Mouse (Mus musculus): ENCODE results near the gene Ccdc142. TPM values are rescaled to one million over a fixed set of nuclear protein-coding genes. Genes with fewer than 3 reads are reported as not detected.

Ccdc142 gene
- polyA plus RNA-seq, 1 experiment from 2014 or later = 1.5 TPM

DNA sequence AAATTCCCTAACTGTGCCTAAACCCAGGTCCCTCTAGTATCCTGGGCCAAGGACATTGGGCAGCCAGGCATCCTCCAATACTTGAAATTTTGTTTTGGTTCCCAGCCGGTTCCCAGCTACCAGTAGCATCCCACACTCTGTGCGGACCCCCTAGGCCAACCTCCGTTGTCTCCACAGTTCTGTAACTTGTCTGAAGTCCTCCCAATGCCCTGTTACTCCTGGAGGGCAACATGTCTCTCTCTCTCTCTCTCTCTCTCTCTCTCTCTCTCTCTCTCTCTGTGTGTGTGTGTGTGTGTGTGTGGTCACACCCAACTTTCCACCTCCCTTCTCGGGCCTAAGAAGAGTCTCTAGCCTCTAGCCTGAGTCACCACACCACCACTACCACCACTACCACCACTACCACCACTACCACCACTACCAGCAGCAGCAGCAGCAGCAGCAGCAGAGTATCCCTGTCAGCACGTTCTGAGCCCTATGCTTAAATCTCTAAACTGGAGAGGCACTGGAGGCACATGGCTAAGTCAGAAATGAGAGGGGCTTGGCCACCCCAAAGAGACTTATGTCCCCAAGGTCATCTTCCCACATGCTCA is 35.0 kb downstream of the Ccdc142 start:
- Histone ChIP-seq H3K27me3 (replicated peaks; ENCODE audit: insufficient read depth, low read length) (no peaks in the 10 kb centered on the region), H3K4me1 (ENCODE audit: insufficient read depth, low read depth, low read length) (peaks cover 23% of the 10 kb centered on the region; the same call in 1 of the 2 replicates), H3K27ac (ENCODE audit: low read length) (peak overlapping the region; percentile 96), H3K36me3 (ENCODE audit: insufficient read depth, low read length) (no peaks in the 10 kb centered on the region), H3K4me3 (ENCODE audit: low read depth, low read length) (peak overlapping the region; percentile 51), H3K9me3 (ENCODE audit: low read length) (no peaks in the 10 kb centered on the region), H3K4me2 (replicated peaks; ENCODE audit: low read depth, low read length) (peak overlapping the region; percentile 89), H3K9ac (replicated peaks; ENCODE audit: low read depth) (peak overlapping the region; percentile 61)
- TF ChIP-seq CTCF (IDR thresholded peaks at IDR 0.05) = no peak
- TF ChIP-seq EP300 (IDR thresholded peaks at IDR 0.05) = no peak
- 12% methylated on average over 5 of the region's 5 CpGs for WGBS
- DNase-seq (ENCODE audit: low spot score) = peak; percentile 29
- ATAC-seq = no peak

DNA sequence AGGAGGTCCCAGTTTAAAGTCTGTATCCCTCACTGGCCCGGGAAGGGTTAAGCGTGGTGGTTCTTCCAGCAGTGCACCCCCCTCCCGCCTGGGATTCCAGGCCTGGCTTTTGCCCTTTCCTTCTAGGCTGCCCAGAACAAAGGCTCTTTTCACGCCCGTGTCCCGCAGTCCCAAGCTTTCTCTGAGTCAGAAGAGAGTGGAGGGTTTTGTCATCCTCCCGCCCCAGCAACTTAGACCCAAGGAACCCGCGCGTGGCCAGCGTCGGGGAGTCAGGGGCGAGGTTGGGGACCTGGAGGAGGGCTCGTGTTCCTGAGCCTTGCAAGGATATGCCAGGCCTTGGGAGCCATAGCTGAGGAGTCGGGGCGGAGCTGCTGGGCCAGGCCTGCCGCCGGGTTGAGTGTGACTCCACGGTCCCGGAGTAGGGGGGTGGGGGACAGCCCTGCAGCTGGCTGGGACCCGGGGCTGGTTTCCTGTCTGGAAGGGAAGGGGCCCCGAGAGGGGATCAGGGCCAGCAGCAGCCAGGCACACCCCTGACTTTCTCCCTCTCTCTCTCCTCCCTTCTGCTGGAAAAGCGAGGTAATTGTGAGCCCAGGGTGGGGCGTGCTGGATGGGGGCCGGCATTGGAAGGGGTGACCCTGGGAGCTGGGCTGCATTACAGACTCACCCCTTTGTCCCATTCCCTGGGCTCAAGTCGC is 35.6 kb downstream of the Ccdc142 start:
- H3K4me2 ChIP-seq (replicated peaks; ENCODE audit: low read depth, low read length) = peak overlapping the region; percentile 89
- peak overlapping the region; percentile 51 for H3K4me3 ChIP-seq (ENCODE audit: low read depth, low read length)
- DNase-seq (ENCODE audit: low spot score) (peak; percentile 85), ATAC-seq (peak; percentile 75)
- no peaks in the 10 kb centered on the region for H3K36me3 ChIP-seq (ENCODE audit: insufficient read depth, low read length)
- TF ChIP-seq EP300 (IDR thresholded peaks at IDR 0.05) = no peak
- no peak for TF ChIP-seq CTCF (IDR thresholded peaks at IDR 0.05)
- 1% methylated on average over 22 of the region's 26 CpGs for WGBS
- H3K9me3 ChIP-seq (ENCODE audit: low read length) = no peaks in the 10 kb centered on the region
- peak overlapping the region; percentile 96 for H3K27ac ChIP-seq (ENCODE audit: low read length)
- H3K4me1 ChIP-seq (ENCODE audit: insufficient read depth, low read depth, low read length) = peaks cover 21% of the 10 kb centered on the region; the same call in 1 of the 2 replicates
- H3K9ac ChIP-seq (replicated peaks; ENCODE audit: low read depth) = peak overlapping the region; percentile 61
- H3K27me3 ChIP-seq (replicated peaks; ENCODE audit: insufficient read depth, low read length) = no peaks in the 10 kb centered on the region

GRCm38 (mm10) chr6:83137576-83137950 is 36.2 kb downstream of the Ccdc142 start:
- TF ChIP-seq CTCF (IDR thresholded peaks at IDR 0.05) (peak; percentile 33), EP300 (IDR thresholded peaks at IDR 0.05) (no peak)
- peak overlapping the region; percentile 96 for H3K27ac ChIP-seq (ENCODE audit: low read length)
- under 1% methylated on average over 12 of the region's 12 CpGs for WGBS

GRCm38 (mm10) chr6:83138056-83138455 is 36.7 kb downstream of the Ccdc142 start:
- Histone ChIP-seq H3K4me3 (ENCODE audit: low read depth, low read length) (peak overlapping the region; percentile 51), H3K36me3 (ENCODE audit: insufficient read depth, low read length) (no peaks in the 10 kb centered on the region), H3K4me2 (replicated peaks; ENCODE audit: low read depth, low read length) (peak overlapping the region; percentile 89), H3K27ac (ENCODE audit: low read length) (peak overlapping the region; percentile 96), H3K9me3 (ENCODE audit: low read length) (no peaks in the 10 kb centered on the region), H3K9ac (replicated peaks; ENCODE audit: low read depth) (0 out of 2 replicates have a peak overlapping the region, but pooled peaks have one; percentile 61), H3K4me1 (ENCODE audit: insufficient read depth, low read depth, low read length) (peaks cover 21% of the 10 kb centered on the region; the same call in 1 of the 2 replicates), H3K27me3 (replicated peaks; ENCODE audit: insufficient read depth, low read length) (no peaks in the 10 kb centered on the region)
- no peak for TF ChIP-seq EP300 (IDR thresholded peaks at IDR 0.05)
- peak; percentile 29; the same call in 1 of the 2 replicates for TF ChIP-seq CTCF (IDR thresholded peaks at IDR 0.05)
- peak; percentile 34 for DNase-seq (ENCODE audit: low spot score)
- WGBS = 2% methylated on average over 11 of the region's 11 CpGs
- ATAC-seq = peak; percentile 12; the same call in 1 of the 2 replicates

More at GRCm38 (mm10) chr6:83137576-83137950, 36.2 kb downstream of the Ccdc142 start:
- Histone ChIP-seq H3K4me3 (ENCODE audit: low read depth, low read length) (peak overlapping the region; percentile 51), H3K27me3 (replicated peaks; ENCODE audit: insufficient read depth, low read length) (no peaks in the 10 kb centered on the region), H3K4me2 (replicated peaks; ENCODE audit: low read depth, low read length) (peak overlapping the region; percentile 89), H3K9me3 (ENCODE audit: low read length) (no peaks in the 10 kb centered on the region), H3K9ac (replicated peaks; ENCODE audit: low read depth) (peak overlapping the region; percentile 61), H3K36me3 (ENCODE audit: insufficient read depth, low read length) (no peaks in the 10 kb centered on the region), H3K4me1 (ENCODE audit: insufficient read depth, low read depth, low read length) (peaks cover 21% of the 10 kb centered on the region; the same call in 1 of the 2 replicates)
- peak; percentile 85 for ATAC-seq
- peak; percentile 94 for DNase-seq (ENCODE audit: low spot score)

- WGBS = 93% methylated on average over 8 of the region's 8 CpGs
- H3K4me1 ChIP-seq (ENCODE audit: insufficient read depth, low read depth, low read length) = peaks cover 20% of the 10 kb centered on the region; the same call in 1 of the 2 replicates
- no peaks in the 10 kb centered on the region for H3K27me3 ChIP-seq (replicated peaks; ENCODE audit: insufficient read depth, low read length)
- H3K4me2 ChIP-seq (replicated peaks; ENCODE audit: low read depth, low read length) = no peak overlapping the region
- DNase-seq (ENCODE audit: low spot score) (no peak), ATAC-seq (no peak)
- H3K36me3 ChIP-seq (ENCODE audit: insufficient read depth, low read length) = no peaks in the 10 kb centered on the region
- no peaks in the 10 kb centered on the region for H3K9me3 ChIP-seq (ENCODE audit: low read length)
- TF ChIP-seq EP300 (IDR thresholded peaks at IDR 0.05) (no peak), CTCF (IDR thresholded peaks at IDR 0.05) (no peak)
- H3K4me3 ChIP-seq (ENCODE audit: low read depth, low read length) = no peak overlapping the region
- no peak overlapping the region for H3K9ac ChIP-seq (replicated peaks; ENCODE audit: low read depth)
- H3K27ac ChIP-seq (ENCODE audit: low read length) = no peak overlapping the region
Observed at GRCm38 (mm10) chr6:83140044-83140443, 38.6 kb downstream of the Ccdc142 start.

GRCm38 (mm10) chr6:83141636-83142035 is 40.2 kb downstream of the Ccdc142 start:
- no peaks in the 10 kb centered on the region for H3K36me3 ChIP-seq (ENCODE audit: insufficient read depth, low read length)
- no peaks in the 10 kb centered on the region for H3K27me3 ChIP-seq (replicated peaks; ENCODE audit: insufficient read depth, low read length)
- H3K9ac ChIP-seq (replicated peaks; ENCODE audit: low read depth) = no peak overlapping the region
- no peak overlapping the region for H3K4me3 ChIP-seq (ENCODE audit: low read depth, low read length)
- H3K4me1 ChIP-seq (ENCODE audit: insufficient read depth, low read depth, low read length) = peaks cover 5% of the 10 kb centered on the region; the same call in 1 of the 2 replicates
- peak overlapping the region; percentile 41; the same call in 1 of the 2 replicates for H3K4me2 ChIP-seq (replicated peaks; ENCODE audit: low read depth, low read length)
- WGBS = 48% methylated on average over 4 of the region's 4 CpGs
- H3K9me3 ChIP-seq (ENCODE audit: low read length) = no peaks in the 10 kb centered on the region
- ATAC-seq = no peak
- H3K27ac ChIP-seq (ENCODE audit: low read length) = no peak overlapping the region
- TF ChIP-seq CTCF (IDR thresholded peaks at IDR 0.05) = no peak
- TF ChIP-seq EP300 (IDR thresholded peaks at IDR 0.05) = no peak
- no peak for DNase-seq (ENCODE audit: low spot score)
